Mouse (Mus musculus) C2C12 (cell line): ENCODE data around the gene Auh.

Experiments used
- CEBPB ChIP-seq: IDR thresholded peaks from one replicate; pipeline ENCODE4 v1.6.1; 2011; ENCODE audit warnings: low read depth, mild to moderate bottlenecking, control low read depth, moderate library complexity
- CTCF ChIP-seq: IDR thresholded peaks from one replicate; pipeline ENCODE4 v1.5.1; 2011; ENCODE audit not compliant: control insufficient read depth, insufficient read depth, insufficient read length
- MAX ChIP-seq: IDR thresholded peaks from one replicate; pipeline ENCODE4 v1.6.1; 2011; ENCODE audit warnings: mild to moderate bottlenecking, control low read depth
- USF1 ChIP-seq: IDR thresholded peaks from one replicate; pipeline ENCODE4 v1.6.1; 2011; ENCODE audit warnings: low read depth, mild to moderate bottlenecking, control low read depth, moderate library complexity

- TF ChIP-seq CTCF (no peak), CEBPB (no peak), USF1 (no peak), MAX (no peak)
Observed at GRCm38 (mm10) chr13:52944116-52944515, 14.6 kb upstream of the Auh start.
